Mouse (Mus musculus): Measurements from ENCODE around the gene Anks4b. TPM values are rescaled to one million over a fixed set of nuclear protein-coding genes. Genes with fewer than 3 reads are reported as not detected.

The Anks4b gene
- total and polyA plus RNA-seq, 3 experiments = 0.11 TPM; not detected in 2

DNA sequence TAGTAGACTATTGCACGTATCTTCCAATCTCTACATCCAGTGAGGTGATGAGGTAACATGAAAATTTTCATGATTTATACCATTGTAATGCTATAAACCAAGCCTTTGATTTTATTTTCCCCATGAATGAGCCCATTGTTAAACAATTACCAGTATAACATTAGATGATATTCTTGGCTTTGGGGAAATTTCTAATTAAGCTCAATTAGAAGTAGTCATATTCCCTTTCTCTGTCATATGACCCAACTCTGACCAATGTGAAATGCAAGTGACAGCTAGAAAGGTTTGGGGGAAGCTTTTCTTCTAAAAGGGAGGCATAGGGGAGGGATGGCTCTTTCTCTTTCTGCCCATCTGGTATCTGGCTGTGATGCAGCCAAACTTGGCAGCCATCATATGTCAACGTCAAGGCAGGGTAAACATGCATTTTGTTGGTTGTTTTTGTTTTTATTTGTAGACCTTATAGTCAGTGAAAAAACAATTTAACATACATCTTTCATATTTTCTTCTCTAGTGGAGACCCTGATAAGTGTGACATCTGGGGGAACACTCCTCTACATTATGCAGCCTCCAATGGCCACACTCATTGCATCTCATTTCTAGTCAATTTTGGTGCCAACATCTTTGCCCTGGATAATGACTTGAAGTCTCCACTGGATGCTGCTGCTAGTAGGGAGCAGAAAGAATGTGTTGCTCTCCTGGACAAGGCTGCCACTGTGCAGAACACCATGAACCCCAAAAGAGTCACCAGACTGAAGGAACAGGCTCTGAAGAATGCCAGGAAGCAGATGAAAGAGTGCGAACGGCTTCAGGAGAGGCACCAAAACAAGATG is 8.0 kb downstream of the Anks4b start:
- H3K36me3 ChIP-seq (replicated peaks) = no peaks in the 10 kb centered on the region
- DNase-seq (ENCODE audit: low spot score) = no peak
- H3K4me1 ChIP-seq (ENCODE audit: insufficient read depth, low read depth, low read length) = no peaks in the 10 kb centered on the region
- H3K27me3 ChIP-seq (ENCODE audit: insufficient read depth, low read length) = no peaks in the 10 kb centered on the region
- H3K4me3 ChIP-seq (ENCODE audit: low read depth, low read length) = no peak overlapping the region
- no peaks in the 10 kb centered on the region for H3K9me3 ChIP-seq (replicated peaks)
- ATAC-seq (ENCODE audit: extremely low read depth, insufficient number of reproducible peaks, low FRiP score, poor library complexity, severe bottlenecking) = no peak
- no peak for TF ChIP-seq GATA1 (IDR thresholded peaks at IDR 0.05; ENCODE audit: borderline replicate concordance, low read length)
- no peak for TF ChIP-seq CTCF (IDR thresholded peaks at IDR 0.05; ENCODE audit: low read depth, low read length)
- no peak for TF ChIP-seq GATA2 (IDR thresholded peaks at IDR 0.05; ENCODE audit: borderline replicate concordance, low read depth, low read length)
- TF ChIP-seq TAL1 (conservative IDR thresholded peaks at IDR 0.05; ENCODE audit: low read depth, low read length) = no peak
- TF ChIP-seq POLR2AphosphoS5 (IDR thresholded peaks at IDR 0.05; ENCODE audit: insufficient replicate concordance, low read depth, low read length) = no peak

DNA sequence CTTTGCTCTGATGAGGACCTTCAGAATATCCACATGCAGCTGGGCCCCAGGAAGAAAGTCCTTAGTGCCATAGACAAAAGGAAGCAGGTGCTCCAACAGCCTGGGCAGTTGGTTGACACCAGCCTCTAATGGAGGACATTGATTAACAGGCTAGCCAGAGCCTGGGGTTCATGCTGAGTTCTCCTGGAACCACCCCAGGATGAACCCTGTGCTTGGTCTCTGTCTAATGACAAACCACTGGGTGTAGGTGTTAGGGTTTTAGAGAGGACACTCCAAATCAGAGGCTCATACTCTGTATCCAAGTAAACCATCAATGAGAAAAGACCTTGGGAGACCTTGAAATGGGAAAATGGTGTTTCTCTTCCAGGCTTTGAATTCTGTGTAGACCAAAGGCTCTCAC is 9.2 kb downstream of the Anks4b start:
- Histone ChIP-seq H3K9me3 (replicated peaks) (no peaks in the 10 kb centered on the region), H3K4me1 (ENCODE audit: insufficient read depth, low read depth, low read length) (no peaks in the 10 kb centered on the region), H3K4me3 (ENCODE audit: low read depth, low read length) (no peak overlapping the region), H3K27me3 (ENCODE audit: insufficient read depth, low read length) (no peaks in the 10 kb centered on the region), H3K36me3 (replicated peaks) (no peaks in the 10 kb centered on the region)
- TF ChIP-seq GATA1 (IDR thresholded peaks at IDR 0.05; ENCODE audit: borderline replicate concordance, low read length) = no peak
- TF ChIP-seq CTCF (IDR thresholded peaks at IDR 0.05; ENCODE audit: low read depth, low read length) = no peak
- no peak for TF ChIP-seq GATA2 (IDR thresholded peaks at IDR 0.05; ENCODE audit: borderline replicate concordance, low read depth, low read length)
- TF ChIP-seq POLR2AphosphoS5 (IDR thresholded peaks at IDR 0.05; ENCODE audit: insufficient replicate concordance, low read depth, low read length) = no peak
- TF ChIP-seq TAL1 (conservative IDR thresholded peaks at IDR 0.05; ENCODE audit: low read depth, low read length) = no peak
- DNase-seq (ENCODE audit: low spot score) (no peak), ATAC-seq (ENCODE audit: extremely low read depth, insufficient number of reproducible peaks, low FRiP score, poor library complexity, severe bottlenecking) (no peak)

GRCm38 (mm10) chr7:120188946-120189345 is 15.3 kb downstream of the Anks4b start:
- Histone ChIP-seq H3K27me3 (ENCODE audit: insufficient read depth, low read length) (no peaks in the 10 kb centered on the region), H3K9me3 (replicated peaks) (no peaks in the 10 kb centered on the region), H3K4me1 (ENCODE audit: insufficient read depth, low read depth, low read length) (no peaks in the 10 kb centered on the region), H3K36me3 (replicated peaks) (no peaks in the 10 kb centered on the region), H3K4me3 (ENCODE audit: low read depth, low read length) (no peak overlapping the region)
- DNase-seq (ENCODE audit: low spot score) (no peak), ATAC-seq (ENCODE audit: extremely low read depth, insufficient number of reproducible peaks, low FRiP score, poor library complexity, severe bottlenecking) (no peak)
- no peak for TF ChIP-seq TAL1 (conservative IDR thresholded peaks at IDR 0.05; ENCODE audit: low read depth, low read length)
- no peak for TF ChIP-seq CTCF (IDR thresholded peaks at IDR 0.05; ENCODE audit: low read depth, low read length)
- TF ChIP-seq POLR2AphosphoS5 (IDR thresholded peaks at IDR 0.05; ENCODE audit: insufficient replicate concordance, low read depth, low read length) = no peak
- TF ChIP-seq GATA2 (IDR thresholded peaks at IDR 0.05; ENCODE audit: borderline replicate concordance, low read depth, low read length) = no peak
- TF ChIP-seq GATA1 (IDR thresholded peaks at IDR 0.05; ENCODE audit: borderline replicate concordance, low read length) = no peak

- no peaks in the 10 kb centered on the region for H3K36me3 ChIP-seq (replicated peaks)
- TF ChIP-seq GATA2 (IDR thresholded peaks at IDR 0.05; ENCODE audit: borderline replicate concordance, low read depth, low read length) (no peak), CTCF (IDR thresholded peaks at IDR 0.05; ENCODE audit: low read depth, low read length) (no peak), TAL1 (conservative IDR thresholded peaks at IDR 0.05; ENCODE audit: low read depth, low read length) (no peak), POLR2AphosphoS5 (IDR thresholded peaks at IDR 0.05; ENCODE audit: insufficient replicate concordance, low read depth, low read length) (no peak), GATA1 (IDR thresholded peaks at IDR 0.05; ENCODE audit: borderline replicate concordance, low read length) (no peak)
- DNase-seq (ENCODE audit: low spot score) (no peak), ATAC-seq (ENCODE audit: extremely low read depth, insufficient number of reproducible peaks, low FRiP score, poor library complexity, severe bottlenecking) (no peak)
- no peak overlapping the region for H3K4me3 ChIP-seq (ENCODE audit: low read depth, low read length)
- no peaks in the 10 kb centered on the region for H3K9me3 ChIP-seq (replicated peaks)
- H3K27me3 ChIP-seq (ENCODE audit: insufficient read depth, low read length) = no peaks in the 10 kb centered on the region
- no peaks in the 10 kb centered on the region for H3K4me1 ChIP-seq (ENCODE audit: insufficient read depth, low read depth, low read length)
These were observed 15.9 kb downstream of the Anks4b start for GRCm38 (mm10) chr7:120189369-120190149.

GRCm38 (mm10) chr7:120190150-120190665 is 16.6 kb downstream of the Anks4b start:
- Histone ChIP-seq H3K27me3 (ENCODE audit: insufficient read depth, low read length) (no peaks in the 10 kb centered on the region), H3K4me1 (ENCODE audit: insufficient read depth, low read depth, low read length) (no peaks in the 10 kb centered on the region), H3K9me3 (replicated peaks) (no peaks in the 10 kb centered on the region), H3K36me3 (replicated peaks) (no peaks in the 10 kb centered on the region), H3K4me3 (ENCODE audit: low read depth, low read length) (no peak overlapping the region)
- no peak for TF ChIP-seq POLR2AphosphoS5 (IDR thresholded peaks at IDR 0.05; ENCODE audit: insufficient replicate concordance, low read depth, low read length)
- TF ChIP-seq CTCF (IDR thresholded peaks at IDR 0.05; ENCODE audit: low read depth, low read length) = no peak
- TF ChIP-seq GATA1 (IDR thresholded peaks at IDR 0.05; ENCODE audit: borderline replicate concordance, low read length) = no peak
- TF ChIP-seq TAL1 (conservative IDR thresholded peaks at IDR 0.05; ENCODE audit: low read depth, low read length) = no peak
- TF ChIP-seq GATA2 (IDR thresholded peaks at IDR 0.05; ENCODE audit: borderline replicate concordance, low read depth, low read length) = no peak
- DNase-seq (ENCODE audit: low spot score) (no peak), ATAC-seq (ENCODE audit: extremely low read depth, insufficient number of reproducible peaks, low FRiP score, poor library complexity, severe bottlenecking) (no peak)

DNA sequence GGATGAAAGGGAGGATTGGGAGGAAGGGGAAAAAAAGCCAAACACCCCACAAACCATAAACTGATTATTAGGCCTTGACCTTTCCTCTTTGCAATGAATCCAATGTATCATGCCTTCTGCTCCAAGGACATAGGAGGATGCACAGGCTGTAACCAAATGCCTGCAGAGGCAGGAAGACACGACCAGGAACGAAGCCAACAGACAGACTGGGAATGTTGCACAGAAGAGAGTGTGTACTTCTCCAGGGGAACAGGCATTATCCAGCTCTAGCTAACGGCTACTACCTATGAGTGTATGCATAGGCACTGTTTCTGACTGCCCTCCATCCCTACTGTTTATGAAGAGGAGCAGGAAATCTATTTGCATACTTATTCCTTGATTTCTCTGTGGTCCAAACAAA is 18.5 kb downstream of the Anks4b start:
- H3K27me3 ChIP-seq (ENCODE audit: insufficient read depth, low read length) = no peaks in the 10 kb centered on the region
- no peak for TF ChIP-seq TAL1 (conservative IDR thresholded peaks at IDR 0.05; ENCODE audit: low read depth, low read length)
- no peak for TF ChIP-seq CTCF (IDR thresholded peaks at IDR 0.05; ENCODE audit: low read depth, low read length)
- TF ChIP-seq POLR2AphosphoS5 (IDR thresholded peaks at IDR 0.05; ENCODE audit: insufficient replicate concordance, low read depth, low read length) = no peak
- no peak for TF ChIP-seq GATA1 (IDR thresholded peaks at IDR 0.05; ENCODE audit: borderline replicate concordance, low read length)
- TF ChIP-seq GATA2 (IDR thresholded peaks at IDR 0.05; ENCODE audit: borderline replicate concordance, low read depth, low read length) = no peak
- no peaks in the 10 kb centered on the region for H3K4me1 ChIP-seq (ENCODE audit: insufficient read depth, low read depth, low read length)
- DNase-seq (ENCODE audit: low spot score) = no peak
- H3K36me3 ChIP-seq (replicated peaks) = no peaks in the 10 kb centered on the region
- no peak overlapping the region for H3K4me3 ChIP-seq (ENCODE audit: low read depth, low read length)
- no peak for ATAC-seq (ENCODE audit: extremely low read depth, insufficient number of reproducible peaks, low FRiP score, poor library complexity, severe bottlenecking)
- no peaks in the 10 kb centered on the region for H3K9me3 ChIP-seq (replicated peaks)
